Mouse (Mus musculus): ENCODE measurements at regions not wholly inside any gene's neighbourhood (a gene's known extent, or its start where the extent isn't known, plus 50 kb on each side); places are given as distances from the start of the nearest gene placed in this dataset.

DNA sequence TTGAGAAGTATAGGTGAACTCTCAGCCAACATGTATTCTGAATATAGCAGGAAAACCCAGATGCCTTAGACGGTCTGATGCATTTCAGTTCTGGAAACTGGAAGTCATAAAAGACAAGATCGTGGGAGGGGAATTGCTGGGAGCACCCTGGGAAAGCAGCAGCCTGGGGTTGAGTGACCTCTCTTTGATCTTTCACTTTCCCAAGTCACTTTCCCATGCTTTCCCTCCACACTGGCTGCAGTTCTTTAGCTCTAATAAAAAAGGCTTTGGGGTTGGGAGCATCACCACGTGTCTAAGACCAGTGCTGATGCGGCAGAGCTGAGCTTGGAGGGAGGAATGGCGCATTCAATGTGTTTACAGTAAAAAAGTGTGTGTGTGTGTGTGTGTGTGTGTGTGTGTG is 91.2 kb upstream of the Arhgap32 start:
- Histone ChIP-seq H3K9me3 (ENCODE audit: control insufficient read depth, low read length) (no peaks in the 10 kb centered on the region), H3K4me2 (replicated peaks; ENCODE audit: low read depth) (no peak overlapping the region), H3K9ac (ENCODE audit: low read length) (no peak overlapping the region), H3K4me3 (ENCODE audit: low read depth, low read length) (no peak overlapping the region), H3K27ac (replicated peaks) (no peak overlapping the region), H3K4me1 (replicated peaks; ENCODE audit: control insufficient read depth, insufficient read depth) (peaks cover 8% of the 10 kb centered on the region; the same call in 1 of the 2 replicates), H3K36me3 (ENCODE audit: control insufficient read depth, insufficient read depth, low read length) (no peaks in the 10 kb centered on the region), H3K27me3 (ENCODE audit: control insufficient read depth, insufficient read depth, low read length) (no peaks in the 10 kb centered on the region)
- TF ChIP-seq EP300 (optimal IDR thresholded peaks at IDR 0.05) (no peak), CTCF (IDR thresholded peaks at IDR 0.05; ENCODE audit: low read depth) (no peak)
- ATAC-seq (ENCODE audit: low FRiP score, low TSS enrichment), result no peak
- 59% methylated on average over 5 of the region's 5 CpGs for WGBS
- no peak for DNase-seq (ENCODE audit: low spot score)

DNA sequence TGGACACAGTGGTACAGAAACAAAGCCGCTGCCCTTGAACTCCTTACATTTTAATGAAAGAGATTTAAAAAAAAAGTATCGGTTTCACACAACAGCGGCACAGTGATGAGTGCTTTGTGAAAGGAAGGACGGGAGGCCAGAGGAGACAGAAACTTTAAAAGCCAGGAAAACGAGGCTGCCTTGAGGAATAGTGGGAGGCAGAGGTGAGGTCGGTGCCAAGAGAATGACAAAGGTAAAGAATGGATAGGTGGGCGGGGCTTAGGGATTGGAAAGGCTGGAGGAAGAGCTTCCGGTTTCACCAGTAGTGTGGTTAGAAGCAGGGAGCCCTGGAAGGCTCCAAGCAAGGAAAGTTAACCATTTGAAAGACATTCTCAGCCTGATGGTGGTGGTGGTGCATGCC is 88.0 kb upstream of the Arhgap32 start:
- H3K4me1 ChIP-seq (replicated peaks; ENCODE audit: control insufficient read depth, insufficient read depth), result 0 out of 2 replicates have a peak, but pooled peaks cover 2% of the 10 kb centered on the region
- no peaks in the 10 kb centered on the region for H3K27me3 ChIP-seq (ENCODE audit: control insufficient read depth, insufficient read depth, low read length)
- 0 out of 2 replicates have a peak overlapping the region, but pooled peaks have one; percentile 45 for H3K27ac ChIP-seq (replicated peaks)
- H3K4me3 ChIP-seq (ENCODE audit: low read depth, low read length), result no peak overlapping the region
- H3K36me3 ChIP-seq (ENCODE audit: control insufficient read depth, insufficient read depth, low read length), result no peaks in the 10 kb centered on the region
- H3K9me3 ChIP-seq (ENCODE audit: control insufficient read depth, low read length), result no peaks in the 10 kb centered on the region
- ATAC-seq (ENCODE audit: low FRiP score, low TSS enrichment), result peak; percentile 76
- H3K4me2 ChIP-seq (replicated peaks; ENCODE audit: low read depth), result peak overlapping the region; percentile 35
- WGBS, result 11% methylated on average over 8 of the region's 8 CpGs
- DNase-seq (ENCODE audit: low spot score), result peak; percentile 78
- TF ChIP-seq EP300 (optimal IDR thresholded peaks at IDR 0.05), result no peak
- no peak for TF ChIP-seq CTCF (IDR thresholded peaks at IDR 0.05; ENCODE audit: low read depth)
- H3K9ac ChIP-seq (ENCODE audit: low read length), result 0 out of 2 replicates have a peak overlapping the region, but pooled peaks have one; percentile 27

DNA sequence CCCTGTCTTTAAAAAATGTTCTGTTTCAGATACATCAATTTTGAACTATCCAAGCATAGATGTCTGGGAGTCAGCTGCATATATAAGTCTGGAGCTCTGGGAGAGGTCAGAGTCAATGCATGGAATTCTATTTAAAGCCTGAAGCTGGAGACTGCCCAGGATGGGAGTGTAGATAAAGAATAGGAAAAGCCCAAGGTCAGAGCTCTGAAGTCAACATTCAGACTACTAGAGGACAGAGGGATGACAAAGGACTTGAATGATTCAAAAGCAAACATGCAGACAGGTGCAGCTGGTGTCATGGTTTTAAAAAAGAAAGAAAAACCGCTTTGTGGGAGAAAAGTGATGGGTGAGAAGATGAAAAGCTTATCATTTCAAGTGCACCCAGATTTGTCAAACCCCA is 86.9 kb upstream of the Arhgap32 start:
- no peaks in the 10 kb centered on the region for H3K27me3 ChIP-seq (ENCODE audit: control insufficient read depth, insufficient read depth, low read length)
- 81% methylated on average over 1 of the region's 1 CpGs for WGBS
- ATAC-seq (ENCODE audit: low FRiP score, low TSS enrichment), result no peak
- H3K36me3 ChIP-seq (ENCODE audit: control insufficient read depth, insufficient read depth, low read length), result no peaks in the 10 kb centered on the region
- TF ChIP-seq EP300 (optimal IDR thresholded peaks at IDR 0.05) (no peak), CTCF (IDR thresholded peaks at IDR 0.05; ENCODE audit: low read depth) (no peak)
- H3K4me2 ChIP-seq (replicated peaks; ENCODE audit: low read depth), result no peak overlapping the region
- H3K4me3 ChIP-seq (ENCODE audit: low read depth, low read length), result no peak overlapping the region
- no peak for DNase-seq (ENCODE audit: low spot score)
- no peaks in the 10 kb centered on the region for H3K9me3 ChIP-seq (ENCODE audit: control insufficient read depth, low read length)
- no peak overlapping the region for H3K27ac ChIP-seq (replicated peaks)
- no peak overlapping the region for H3K9ac ChIP-seq (ENCODE audit: low read length)
- 0 out of 2 replicates have a peak, but pooled peaks cover 2% of the 10 kb centered on the region for H3K4me1 ChIP-seq (replicated peaks; ENCODE audit: control insufficient read depth, insufficient read depth)

DNA sequence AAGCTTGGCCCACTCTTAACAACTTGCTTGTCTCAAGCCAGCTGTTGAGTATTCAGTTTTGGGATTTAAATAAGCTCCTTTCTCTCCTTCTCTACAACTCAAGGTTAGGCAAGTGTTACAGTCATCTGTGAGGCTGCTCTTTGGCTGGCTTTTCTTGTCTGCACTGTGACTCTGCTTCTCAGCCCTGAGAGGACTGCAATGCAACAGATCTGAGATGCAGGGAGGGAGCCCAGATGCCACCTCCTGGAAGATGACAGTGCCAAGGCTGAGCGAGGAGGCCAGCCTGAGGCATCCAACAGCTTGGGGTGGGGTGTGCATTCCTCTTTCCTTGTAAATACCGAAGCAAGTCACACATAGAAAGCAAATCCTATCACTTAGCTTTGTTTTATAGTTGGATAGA is 86.2 kb upstream of the Arhgap32 start:
- Histone ChIP-seq H3K4me3 (ENCODE audit: low read depth, low read length) (no peak overlapping the region), H3K27me3 (ENCODE audit: control insufficient read depth, insufficient read depth, low read length) (no peaks in the 10 kb centered on the region), H3K4me1 (replicated peaks; ENCODE audit: control insufficient read depth, insufficient read depth) (0 out of 2 replicates have a peak, but pooled peaks cover 2% of the 10 kb centered on the region), H3K9me3 (ENCODE audit: control insufficient read depth, low read length) (no peaks in the 10 kb centered on the region), H3K4me2 (replicated peaks; ENCODE audit: low read depth) (no peak overlapping the region), H3K9ac (ENCODE audit: low read length) (no peak overlapping the region), H3K36me3 (ENCODE audit: control insufficient read depth, insufficient read depth, low read length) (no peaks in the 10 kb centered on the region), H3K27ac (replicated peaks) (no peak overlapping the region)
- no peak for DNase-seq (ENCODE audit: low spot score)
- WGBS, result 36% methylated on average over 2 of the region's 2 CpGs
- ATAC-seq (ENCODE audit: low FRiP score, low TSS enrichment), result no peak
- TF ChIP-seq EP300 (optimal IDR thresholded peaks at IDR 0.05), result no peak
- no peak for TF ChIP-seq CTCF (IDR thresholded peaks at IDR 0.05; ENCODE audit: low read depth)

DNA sequence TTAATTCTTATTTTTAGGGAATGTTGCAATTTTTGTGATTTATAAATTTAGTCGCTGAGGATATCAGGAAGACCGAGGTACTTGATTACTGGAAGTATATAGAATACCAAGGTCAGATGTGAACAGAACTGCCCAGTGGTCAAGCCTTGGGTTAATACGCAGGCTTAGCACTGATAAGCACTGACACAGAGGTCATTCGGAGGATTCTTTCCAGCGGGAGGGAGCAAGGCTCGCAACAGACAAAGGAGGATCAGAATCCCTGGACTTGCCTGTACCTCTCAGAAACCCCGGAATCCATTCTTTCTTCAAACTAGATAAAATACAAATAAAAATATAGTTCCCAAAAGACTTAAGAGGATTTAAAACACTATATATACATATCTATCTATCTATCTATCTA is 85.7 kb upstream of the Arhgap32 start:
- no peak for ATAC-seq (ENCODE audit: low FRiP score, low TSS enrichment)

DNA sequence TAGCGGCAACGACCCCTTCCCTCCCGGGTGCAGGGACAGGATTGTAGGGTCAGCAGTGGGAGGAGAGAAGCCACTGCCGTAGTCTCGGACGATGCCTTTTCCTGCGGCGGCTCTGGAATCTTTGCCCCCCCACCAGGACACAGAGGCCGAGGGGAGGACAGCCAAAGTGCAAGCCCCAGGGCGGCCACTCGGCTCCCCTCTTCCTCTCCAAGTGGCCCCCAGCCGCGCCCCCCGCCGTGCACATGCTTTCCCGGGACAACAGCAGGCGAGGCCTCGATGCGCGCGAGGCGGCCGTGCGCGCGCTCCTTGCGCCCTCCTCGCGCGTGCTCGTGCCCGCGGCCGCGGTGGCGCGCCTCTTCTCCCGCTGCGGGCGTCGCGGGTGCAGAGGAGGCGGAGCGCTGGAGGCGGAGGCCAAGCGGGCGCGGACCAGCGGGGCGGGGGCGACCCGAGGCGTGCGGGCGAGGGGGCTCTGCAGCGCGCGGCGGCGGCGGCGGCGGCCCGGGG is 83.9 kb upstream of the Arhgap32 start:
- no peaks in the 10 kb centered on the region for H3K36me3 ChIP-seq (ENCODE audit: control insufficient read depth, insufficient read depth, low read length)
- DNase-seq (ENCODE audit: low spot score) (peak; percentile 89), ATAC-seq (ENCODE audit: low FRiP score, low TSS enrichment) (peak; percentile 85)
- H3K9me3 ChIP-seq (ENCODE audit: control insufficient read depth, low read length), result no peaks in the 10 kb centered on the region
- TF ChIP-seq CTCF (IDR thresholded peaks at IDR 0.05; ENCODE audit: low read depth), result no peak; the same call in 1 of the 2 replicates
- no peak for TF ChIP-seq EP300 (optimal IDR thresholded peaks at IDR 0.05)
- peak overlapping the region; percentile 91 for H3K27ac ChIP-seq (replicated peaks)
- peak overlapping the region; percentile 52 for H3K4me3 ChIP-seq (ENCODE audit: low read depth, low read length)
- WGBS, result 0% methylated on average over 42 of the region's 64 CpGs
- peak overlapping the region; percentile 89 for H3K4me2 ChIP-seq (replicated peaks; ENCODE audit: low read depth)
- H3K27me3 ChIP-seq (ENCODE audit: control insufficient read depth, insufficient read depth, low read length), result no peaks in the 10 kb centered on the region
- peak overlapping the region; percentile 92 for H3K9ac ChIP-seq (ENCODE audit: low read length)
- 0 out of 2 replicates have a peak, but pooled peaks cover 2% of the 10 kb centered on the region for H3K4me1 ChIP-seq (replicated peaks; ENCODE audit: control insufficient read depth, insufficient read depth)

More for the DNA sequence above, 85.7 kb upstream of the Arhgap32 start:
- H3K4me3 ChIP-seq (ENCODE audit: low read depth, low read length), result no peak overlapping the region
- TF ChIP-seq CTCF (IDR thresholded peaks at IDR 0.05; ENCODE audit: low read depth) (no peak), EP300 (optimal IDR thresholded peaks at IDR 0.05) (no peak)
- no peak overlapping the region for H3K9ac ChIP-seq (ENCODE audit: low read length)
- 77% methylated on average over 7 of the region's 7 CpGs for WGBS
- no peaks in the 10 kb centered on the region for H3K27me3 ChIP-seq (ENCODE audit: control insufficient read depth, insufficient read depth, low read length)
- H3K9me3 ChIP-seq (ENCODE audit: control insufficient read depth, low read length), result no peaks in the 10 kb centered on the region
- no peak for DNase-seq (ENCODE audit: low spot score)
- no peaks in the 10 kb centered on the region for H3K36me3 ChIP-seq (ENCODE audit: control insufficient read depth, insufficient read depth, low read length)
- 0 out of 2 replicates have a peak, but pooled peaks cover 2% of the 10 kb centered on the region for H3K4me1 ChIP-seq (replicated peaks; ENCODE audit: control insufficient read depth, insufficient read depth)
- no peak overlapping the region for H3K4me2 ChIP-seq (replicated peaks; ENCODE audit: low read depth)
- no peak overlapping the region for H3K27ac ChIP-seq (replicated peaks)
